Mouse (Mus musculus): Measurements from ENCODE around the gene Dennd1a. TPM values are rescaled to one million over a fixed set of nuclear protein-coding genes. Genes with fewer than 3 reads are reported as not detected.

Gene Dennd1a
- total RNA-seq, 2 experiments from 2014 or later, result 31.3 to 31.6 TPM

GRCm38 (mm10) chr2:38162486-38162885 is 124.7 kb downstream of the Dennd1a start:
- no peak for DNase-seq

GRCm38 (mm10) chr2:38161484-38161883 is 125.7 kb downstream of the Dennd1a start:
- DNase-seq, result no peak

GRCm38 (mm10) chr2:38159736-38160135 is 127.5 kb downstream of the Dennd1a start:
- DNase-seq, result no peak

GRCm38 (mm10) chr2:38157002-38157401 is 130.2 kb downstream of the Dennd1a start:
- DNase-seq, result no peak

GRCm38 (mm10) chr2:38156001-38156400 is 131.2 kb downstream of the Dennd1a start:
- no peak for DNase-seq

- no peak for DNase-seq
These were observed 142.4 kb downstream of the Dennd1a start for GRCm38 (mm10) chr2:38144831-38145230.

- DNase-seq, result no peak
These were observed 143.0 kb downstream of the Dennd1a start for GRCm38 (mm10) chr2:38144067-38144779.

- DNase-seq, result no peak
These were observed 144.3 kb downstream of the Dennd1a start for GRCm38 (mm10) chr2:38142905-38143304.

GRCm38 (mm10) chr2:38142210-38142609 is 145.0 kb downstream of the Dennd1a start:
- DNase-seq, result no peak

GRCm38 (mm10) chr2:38139536-38139935 is 147.7 kb downstream of the Dennd1a start:
- no peak for DNase-seq

GRCm38 (mm10) chr2:38137086-38137485 is 150.1 kb downstream of the Dennd1a start:
- peak; percentile 37 for DNase-seq

GRCm38 (mm10) chr2:38135427-38135826 is 151.8 kb downstream of the Dennd1a start:
- DNase-seq, result no peak

GRCm38 (mm10) chr2:38133036-38133825 is 154.0 kb downstream of the Dennd1a start:
- DNase-seq, result no peak

- no peak for DNase-seq
These were observed 154.9 kb downstream of the Dennd1a start for GRCm38 (mm10) chr2:38132233-38132822.

- no peak for DNase-seq
These were observed 155.7 kb downstream of the Dennd1a start for GRCm38 (mm10) chr2:38131538-38131937.

- DNase-seq, result no peak
These were observed 157.0 kb downstream of the Dennd1a start for GRCm38 (mm10) chr2:38129961-38130802.

GRCm38 (mm10) chr2:38126383-38126732 is 160.8 kb downstream of the Dennd1a start:
- no peak for DNase-seq

GRCm38 (mm10) chr2:38125671-38126382 is 161.4 kb downstream of the Dennd1a start:
- no peak for DNase-seq

- DNase-seq, result no peak
These were observed 162.5 kb downstream of the Dennd1a start for GRCm38 (mm10) chr2:38124727-38125126.

GRCm38 (mm10) chr2:38115000-38115399 is 172.2 kb downstream of the Dennd1a start:
- DNase-seq, result no peak

- peak; percentile 12 for DNase-seq
These were observed 175.4 kb downstream of the Dennd1a start for GRCm38 (mm10) chr2:38111655-38112351.
